Mouse (Mus musculus) spleen, postnatal 10 days (tissue): ENCODE measurements around the gene Maml2.

ENCODE experiments used
- DNase-seq, 2 experiments: peaks; one replicate each; pipeline ENCODE4 v3.0.0; 2021 to 2022; ENCODE audit warnings: low spot score in 2 of 2

The Maml2 gene

DNA sequence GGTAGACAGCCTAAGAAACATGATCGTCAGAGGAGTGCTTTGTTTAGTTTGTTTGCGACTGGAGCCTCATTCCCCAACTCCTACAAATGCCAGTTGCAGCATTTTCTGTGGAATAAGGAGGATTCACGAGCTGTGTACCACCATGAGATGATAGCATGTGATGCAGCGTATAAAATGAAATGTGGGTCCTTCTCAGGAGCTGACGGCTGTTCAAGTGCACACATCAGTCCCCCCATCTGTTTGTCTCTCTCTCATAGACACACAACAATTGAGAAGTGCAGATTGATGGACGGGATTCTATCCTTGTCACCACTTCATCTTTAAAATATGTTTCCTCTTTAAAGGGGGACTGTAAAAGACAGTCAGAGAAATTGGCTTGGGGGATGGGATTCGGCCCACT is 12.1 kb downstream of the Maml2 start:
- no peak for DNase-seq

DNA sequence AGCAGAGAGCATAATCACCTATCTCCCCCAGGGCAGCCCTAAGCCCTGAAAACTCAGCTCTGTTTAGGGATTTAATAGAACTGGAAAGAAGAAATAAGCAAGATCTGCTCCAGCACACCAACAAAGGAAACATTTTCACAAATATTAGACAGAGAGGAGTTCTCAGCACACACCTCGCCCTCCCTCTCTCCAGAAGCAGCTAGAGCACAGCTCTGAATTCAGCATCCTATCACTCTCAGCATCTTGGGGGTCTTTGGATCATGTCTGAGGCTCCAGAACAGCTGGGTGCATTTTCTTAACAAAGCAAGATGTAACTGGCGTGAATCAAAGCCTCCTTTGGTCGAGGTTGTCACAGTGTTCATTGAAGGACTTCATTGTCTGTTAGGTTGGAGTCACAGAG is 12.5 kb downstream of the Maml2 start:
- DNase-seq = no peak

DNA sequence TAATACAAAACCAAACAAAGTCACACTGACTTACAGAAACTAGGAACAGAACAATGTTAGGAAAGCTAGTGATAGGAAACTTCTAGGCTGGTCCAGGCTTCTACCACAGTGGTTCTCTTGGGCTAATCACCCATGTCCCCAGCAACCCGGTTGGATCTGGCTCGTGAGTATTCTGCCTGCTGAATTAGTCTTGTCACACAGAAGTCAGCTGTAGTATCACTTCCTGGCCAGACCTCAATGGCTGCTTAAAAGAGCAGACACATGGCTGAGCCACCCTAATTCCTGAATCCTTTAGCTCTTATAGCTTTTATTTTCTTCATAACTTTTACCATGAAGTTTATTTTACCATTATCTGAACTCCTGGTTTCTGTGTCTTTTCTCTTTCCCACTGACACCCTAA is 13.3 kb downstream of the Maml2 start:
- no peak for DNase-seq

DNA sequence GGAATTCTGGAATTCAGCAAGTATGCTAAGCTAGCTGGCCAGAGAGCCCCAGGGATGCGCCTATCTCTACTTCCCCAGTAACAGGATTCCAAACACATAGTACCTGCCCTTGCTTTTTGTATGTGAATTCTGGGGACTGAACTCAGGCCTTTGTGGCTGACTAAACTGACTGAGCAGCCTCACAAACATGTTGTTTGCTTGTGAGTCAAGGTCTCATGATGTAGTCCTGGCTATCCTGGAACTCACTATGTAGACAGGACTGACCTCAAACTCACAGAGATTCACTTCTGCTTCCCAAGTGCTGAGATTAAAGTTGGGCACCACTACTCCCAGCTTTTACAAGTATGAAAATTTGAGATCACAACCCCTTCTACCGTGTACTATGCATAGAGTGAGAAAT is 16.2 kb downstream of the Maml2 start:
- no peak for DNase-seq

DNA sequence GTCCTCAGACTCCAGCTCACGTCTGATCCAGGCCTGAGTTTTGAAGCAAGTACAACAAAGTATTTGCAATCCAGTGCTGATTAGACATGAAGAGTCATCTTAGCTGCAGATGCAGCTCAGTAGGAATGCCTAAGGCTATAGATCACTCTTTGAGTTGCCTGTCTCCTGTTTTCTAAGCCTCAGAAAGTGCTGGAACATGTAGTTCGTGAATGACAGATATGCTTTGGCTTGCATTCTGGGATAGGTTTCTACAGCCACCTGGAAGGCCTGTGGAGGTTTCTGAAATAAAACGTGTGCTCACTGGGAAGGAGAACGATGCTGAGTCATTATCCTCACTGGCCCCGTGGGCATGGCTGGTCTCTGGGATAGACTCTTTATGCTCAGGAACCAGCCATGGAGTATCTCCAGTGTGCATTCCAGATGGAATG is 16.8 kb downstream of the Maml2 start:
- DNase-seq = no peak

DNA sequence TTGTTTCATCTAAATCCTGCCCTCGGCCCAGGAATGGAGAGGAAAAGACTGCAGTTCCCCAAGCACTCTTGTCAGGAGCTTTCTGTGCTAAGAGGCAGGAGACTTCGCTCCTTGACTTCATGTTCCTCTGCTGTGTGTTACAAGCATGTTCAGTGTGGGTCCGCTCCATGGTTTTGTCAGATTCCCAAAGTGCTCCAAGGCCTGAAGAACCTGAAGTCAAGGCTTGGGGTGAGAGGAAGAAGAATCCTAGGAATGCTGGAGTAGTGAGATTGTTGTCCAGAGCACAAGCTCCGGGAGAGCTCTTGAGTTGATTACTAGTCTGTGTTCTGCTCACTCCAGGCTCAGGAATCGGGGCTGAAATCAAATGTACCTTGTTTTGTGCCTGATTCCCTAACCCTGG is 17.6 kb downstream of the Maml2 start:
- no peak for DNase-seq

DNA sequence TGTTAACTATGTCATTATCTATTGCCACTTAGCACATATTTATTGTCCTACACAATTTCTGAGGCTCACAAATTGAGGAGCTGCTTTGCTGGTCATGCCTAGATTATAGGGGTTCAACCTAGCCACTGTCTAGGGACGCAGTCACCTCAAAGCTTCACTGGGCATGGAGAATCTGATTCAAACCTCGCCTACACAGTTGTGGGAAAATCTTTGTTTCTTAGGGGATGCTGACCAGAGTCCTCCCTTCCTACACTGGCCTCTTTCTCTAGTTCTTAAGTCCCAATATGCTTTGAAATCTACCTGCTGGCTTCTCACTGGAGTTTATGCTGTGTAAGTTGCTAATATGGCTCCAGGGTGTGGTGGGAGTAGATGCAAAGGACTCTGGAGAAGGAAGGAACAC is 21.8 kb downstream of the Maml2 start:
- no peak for DNase-seq

DNA sequence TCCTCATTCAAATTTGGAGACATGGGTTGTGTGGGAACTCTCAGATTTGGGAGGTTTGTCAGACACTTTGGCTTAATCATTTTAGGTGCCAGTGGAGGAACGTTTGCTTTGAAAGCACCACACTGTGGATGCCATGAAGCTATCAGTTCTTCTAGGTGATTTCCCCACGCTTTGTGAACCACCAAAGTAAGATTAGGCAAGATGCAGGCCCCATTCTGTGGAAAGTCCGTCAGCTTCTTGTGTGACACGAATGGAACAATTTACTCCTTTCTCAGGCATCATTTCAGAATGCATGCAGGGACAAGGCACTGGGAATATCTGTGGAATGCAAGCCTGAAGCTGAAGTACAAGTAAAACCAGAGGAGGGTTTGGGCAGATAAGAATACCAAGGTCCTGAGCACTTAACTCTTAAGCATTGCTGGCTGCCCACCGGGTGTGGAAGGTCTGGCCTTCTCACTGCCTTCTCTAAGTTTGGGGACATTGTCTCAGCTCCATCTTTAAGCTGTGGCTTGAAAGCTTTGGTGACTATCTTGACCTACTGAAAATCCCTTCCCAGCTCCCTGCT is 23.1 kb downstream of the Maml2 start:
- no peak for DNase-seq

DNA sequence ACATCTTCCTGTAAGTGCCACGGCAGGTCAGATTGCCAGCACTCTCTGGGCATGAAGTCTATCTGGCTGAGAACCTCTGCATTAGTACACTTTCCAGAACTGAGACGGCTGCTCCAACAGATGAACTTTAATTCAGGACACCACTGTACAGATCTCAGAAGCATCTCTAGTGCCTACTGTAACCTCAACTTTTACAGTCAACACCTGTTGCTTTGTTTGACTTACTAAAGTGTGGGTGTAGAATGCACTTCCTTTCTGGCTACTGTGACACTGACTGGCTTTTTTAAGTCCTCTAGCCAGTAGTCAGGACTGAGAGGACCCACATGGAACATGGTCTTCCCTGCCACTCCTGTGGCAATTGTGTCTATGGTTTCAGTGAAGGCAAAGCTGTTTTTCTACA is 25.3 kb downstream of the Maml2 start:
- DNase-seq = no peak

DNA sequence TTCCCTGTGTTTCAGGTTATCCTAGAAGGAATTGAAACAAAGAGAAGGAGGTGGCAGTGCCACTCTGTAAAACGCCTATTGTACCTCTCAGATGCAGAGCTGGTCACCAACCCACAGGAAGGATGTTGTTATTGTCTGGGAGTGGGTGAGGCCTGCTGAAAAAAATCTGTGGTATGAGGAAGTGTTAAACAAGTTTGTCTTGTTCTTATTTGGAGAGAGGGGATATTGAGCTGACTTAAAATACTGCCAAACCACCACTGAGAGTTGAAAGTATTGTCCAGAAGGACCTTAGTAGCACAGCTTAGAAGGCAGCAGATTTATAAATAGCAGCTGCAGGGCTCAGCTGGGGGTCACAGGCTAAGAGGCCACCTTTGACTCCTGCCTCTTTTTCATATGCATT is 25.9 kb downstream of the Maml2 start:
- DNase-seq = no peak

DNA sequence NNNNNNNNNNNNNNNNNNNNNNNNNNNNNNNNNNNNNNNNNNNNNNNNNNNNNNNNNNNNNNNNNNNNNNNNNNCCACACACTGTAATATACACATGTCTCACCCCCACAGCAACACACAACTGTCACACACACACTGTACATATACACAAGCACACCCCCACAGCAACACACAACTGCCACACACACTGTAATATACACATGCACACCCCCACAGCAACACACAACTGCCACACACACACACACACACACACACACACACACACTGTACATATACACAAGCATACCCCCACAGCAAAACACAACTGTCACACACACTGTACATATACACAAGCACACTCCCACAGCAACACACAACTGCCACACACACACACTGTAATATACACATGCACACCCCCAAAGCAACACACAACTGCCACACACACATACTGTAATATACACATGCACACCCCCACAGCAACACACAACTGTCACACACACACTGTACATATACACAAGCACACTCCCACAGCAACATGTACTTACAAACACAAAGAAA is 116.5 kb downstream of the Maml2 start:
- no peak for DNase-seq

DNA sequence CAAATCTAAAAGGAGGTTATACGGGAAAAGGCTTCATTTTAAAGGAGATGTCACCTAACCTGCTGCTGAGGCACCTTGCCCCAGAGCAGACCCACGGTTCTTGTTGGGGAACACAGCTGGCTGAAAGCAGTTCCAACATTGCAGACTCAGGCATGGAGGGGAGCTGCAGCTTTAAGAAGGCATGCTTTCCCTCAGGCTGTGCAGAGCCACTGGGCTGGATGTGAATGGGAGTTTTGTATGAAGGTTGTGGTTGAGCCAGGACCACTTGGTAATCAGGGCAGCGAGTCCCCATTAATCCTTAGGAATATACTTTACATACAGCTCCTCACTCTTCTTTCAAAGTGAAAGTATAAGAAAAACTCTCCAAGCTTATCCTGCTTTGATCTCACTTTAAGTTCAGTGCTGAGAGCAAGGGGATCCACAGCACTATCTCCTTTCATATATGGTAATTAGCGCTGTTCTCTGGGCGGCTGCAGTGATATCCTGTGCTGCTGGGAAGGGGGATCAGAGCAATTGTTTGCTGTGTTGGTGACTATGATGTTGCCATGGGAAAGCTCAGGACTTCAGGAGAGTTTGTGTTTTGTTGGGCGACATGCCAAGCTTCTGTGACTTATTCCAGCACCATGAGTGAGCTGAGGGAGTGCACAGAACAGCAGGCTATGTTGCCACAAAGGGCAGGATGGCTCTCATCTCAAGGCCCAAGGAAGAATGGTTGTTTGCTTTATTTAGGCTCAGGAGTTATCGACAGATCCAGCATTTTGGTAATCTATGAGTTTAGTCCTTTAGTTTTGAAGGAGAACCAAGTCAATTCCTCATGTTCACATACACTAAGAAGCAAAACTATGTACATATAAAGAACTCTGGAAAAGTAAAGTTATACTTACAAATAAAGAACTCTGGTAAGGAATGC is 127.5 kb downstream of the Maml2 start:
- no peak for DNase-seq

DNA sequence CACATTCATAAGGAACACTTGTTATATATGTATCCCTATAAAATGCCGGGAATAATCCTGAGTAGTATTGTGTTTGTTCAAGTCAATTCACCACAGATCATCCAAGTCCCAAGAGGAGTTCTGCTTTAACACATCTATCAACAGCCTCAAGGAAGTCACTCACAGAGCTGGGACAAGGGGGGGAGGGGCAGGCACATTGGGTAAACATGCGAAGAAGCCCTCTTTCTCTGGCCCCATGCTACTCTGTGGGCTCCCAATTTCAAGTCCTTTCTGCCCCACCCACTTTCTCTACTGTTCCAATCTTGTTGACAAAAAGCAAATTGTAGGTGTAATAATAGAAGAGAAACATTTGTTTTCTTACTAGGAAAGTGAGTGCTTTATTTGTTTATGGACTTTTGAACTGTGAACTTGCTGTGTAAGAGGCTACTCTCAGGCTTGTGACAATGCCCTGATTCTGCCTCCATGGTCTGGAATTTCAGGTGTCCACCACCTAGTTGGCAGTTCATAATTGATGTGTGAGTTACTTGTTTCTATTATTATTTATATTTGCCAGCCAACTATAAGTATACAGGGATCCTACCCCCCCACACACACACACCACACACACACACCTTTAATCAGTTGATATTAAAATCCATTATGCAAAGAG is 131.8 kb downstream of the Maml2 start:
- DNase-seq = no peak

DNA sequence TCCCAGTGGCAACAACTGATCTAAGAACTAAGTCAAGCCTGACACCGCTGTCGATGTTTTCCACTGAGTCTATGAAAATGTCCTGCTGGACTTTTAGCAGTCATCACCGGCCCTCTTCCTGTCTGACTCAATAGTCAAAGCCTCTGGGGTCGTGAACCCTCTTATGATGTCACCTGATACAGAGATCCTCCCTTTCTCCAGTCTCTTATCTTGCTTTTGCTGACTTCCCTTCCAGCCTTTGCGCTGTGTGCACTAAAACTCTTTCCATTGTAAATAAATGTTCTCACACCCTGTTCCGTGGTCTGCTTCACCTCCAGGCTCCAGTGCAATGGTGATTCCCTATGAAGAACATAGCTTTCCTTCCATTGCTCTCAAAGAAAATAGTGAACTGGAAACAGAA is 132.5 kb downstream of the Maml2 start:
- no peak for DNase-seq

DNA sequence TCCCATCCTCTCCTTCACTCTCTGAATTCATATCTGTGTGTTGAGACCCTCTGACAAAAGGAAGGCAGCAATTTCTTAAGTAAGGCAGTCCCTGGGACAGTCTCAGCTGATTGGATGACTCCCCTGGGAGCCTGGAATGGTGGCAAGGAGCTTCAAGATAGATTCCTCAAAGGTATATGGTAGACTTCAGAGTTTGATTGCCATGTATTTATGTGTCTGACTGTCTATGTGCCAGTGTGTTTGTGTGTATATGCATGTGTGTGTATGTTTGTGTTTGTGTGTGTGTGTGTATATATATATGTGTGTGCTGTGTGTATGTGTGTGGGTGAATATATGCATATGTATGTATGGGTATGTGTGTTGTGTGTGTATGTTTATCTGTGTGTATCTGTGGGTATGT is 133.0 kb downstream of the Maml2 start:
- no peak for DNase-seq

DNA sequence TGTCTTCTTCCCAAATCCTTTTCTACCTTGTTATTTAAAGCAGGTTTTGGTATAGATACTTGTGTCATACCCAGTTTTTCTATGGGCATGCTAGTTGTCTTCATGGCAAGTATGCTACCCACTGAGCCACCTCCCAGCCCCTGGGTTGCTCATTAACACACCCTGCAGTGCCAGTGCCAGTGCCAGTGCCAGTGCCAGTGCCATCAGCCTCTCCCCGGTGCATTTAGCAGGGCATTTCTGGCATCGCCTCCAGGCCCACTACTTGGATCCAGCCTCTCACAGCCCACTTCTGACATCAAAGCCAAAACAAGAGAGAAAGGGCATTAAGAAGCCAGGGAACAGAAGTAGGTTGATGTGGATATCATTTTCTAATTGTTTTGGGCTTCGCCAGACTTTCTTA is 133.9 kb downstream of the Maml2 start:
- DNase-seq = no peak

DNA sequence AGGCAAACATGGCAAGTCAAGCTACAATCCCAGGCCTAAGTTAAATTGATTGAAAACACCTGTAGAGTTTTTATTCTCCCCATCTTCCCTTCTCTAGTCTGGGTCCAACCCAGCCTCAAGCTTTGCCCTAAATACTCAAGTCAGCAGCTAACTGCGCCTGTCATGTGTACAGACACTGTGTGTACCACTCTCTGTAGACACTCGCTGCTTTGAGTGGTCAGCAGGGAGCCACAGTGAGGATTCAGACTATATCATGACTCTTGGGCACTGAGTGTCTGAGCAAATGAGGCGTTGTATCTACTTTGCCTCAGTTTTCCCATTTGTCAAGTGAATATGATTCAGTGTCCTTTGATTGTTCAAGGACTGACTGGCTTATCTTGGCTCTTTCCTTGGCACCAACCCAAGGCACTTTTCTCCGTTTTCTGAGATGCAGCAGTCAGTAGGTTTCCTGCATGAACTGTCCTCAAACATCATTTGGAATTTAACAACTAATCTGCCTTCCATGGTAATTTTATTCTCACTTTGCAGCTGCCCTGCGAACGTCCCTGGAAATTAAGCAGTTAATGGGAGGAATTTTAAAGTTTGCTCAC is 135.8 kb downstream of the Maml2 start:
- no peak for DNase-seq

DNA sequence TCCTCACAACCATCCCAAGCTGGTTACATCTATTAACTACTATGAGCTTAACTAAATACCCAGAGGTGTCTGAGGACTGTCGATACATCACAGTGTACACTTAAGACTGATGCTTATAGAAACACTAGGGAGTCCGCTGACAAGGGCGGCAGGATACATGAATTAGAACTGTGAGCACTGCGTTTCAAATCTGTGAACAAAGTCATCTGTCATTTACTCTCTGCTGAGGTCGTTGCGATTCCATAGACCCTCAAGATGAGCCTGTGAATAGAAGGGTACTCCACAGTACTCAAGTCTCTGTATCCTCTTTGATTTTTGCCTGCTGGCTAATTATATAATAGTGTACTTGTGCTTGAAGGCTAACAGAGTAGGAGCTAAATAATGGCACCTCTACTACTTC is 143.2 kb downstream of the Maml2 start:
- no peak for DNase-seq

DNA sequence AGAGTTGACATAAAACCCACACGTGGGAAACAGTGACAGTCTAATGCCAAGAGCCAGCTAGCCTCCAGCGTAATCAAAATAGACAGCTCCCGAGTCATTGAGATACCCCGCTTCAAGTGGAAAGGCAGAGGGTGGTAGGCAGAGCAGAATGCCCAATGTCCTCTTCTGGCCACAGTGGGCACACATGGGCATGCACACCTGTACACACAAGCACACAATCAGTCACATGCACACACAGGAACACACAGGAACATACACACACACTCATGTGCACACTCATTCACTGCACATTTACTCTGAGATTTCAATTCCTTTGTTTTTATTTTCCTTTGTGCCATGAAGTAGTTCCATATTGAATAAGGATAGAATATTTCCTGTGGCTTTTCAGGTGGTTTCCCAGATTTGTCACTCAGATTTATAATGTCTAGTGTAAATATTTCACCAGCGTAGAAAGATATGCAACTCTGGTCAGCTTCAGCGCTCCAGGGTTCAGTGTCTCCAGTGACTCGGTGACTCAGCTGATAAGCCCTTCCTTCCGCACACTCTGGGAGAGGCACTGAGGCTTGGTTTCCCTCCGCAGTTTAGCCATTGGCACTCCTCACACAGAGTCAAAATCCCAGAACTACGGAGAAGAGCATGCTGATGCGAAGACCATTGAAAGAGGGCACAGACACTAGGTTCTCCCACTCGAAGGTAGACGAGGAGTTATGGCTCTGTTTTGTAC is 144.4 kb downstream of the Maml2 start:
- no peak for DNase-seq

DNA sequence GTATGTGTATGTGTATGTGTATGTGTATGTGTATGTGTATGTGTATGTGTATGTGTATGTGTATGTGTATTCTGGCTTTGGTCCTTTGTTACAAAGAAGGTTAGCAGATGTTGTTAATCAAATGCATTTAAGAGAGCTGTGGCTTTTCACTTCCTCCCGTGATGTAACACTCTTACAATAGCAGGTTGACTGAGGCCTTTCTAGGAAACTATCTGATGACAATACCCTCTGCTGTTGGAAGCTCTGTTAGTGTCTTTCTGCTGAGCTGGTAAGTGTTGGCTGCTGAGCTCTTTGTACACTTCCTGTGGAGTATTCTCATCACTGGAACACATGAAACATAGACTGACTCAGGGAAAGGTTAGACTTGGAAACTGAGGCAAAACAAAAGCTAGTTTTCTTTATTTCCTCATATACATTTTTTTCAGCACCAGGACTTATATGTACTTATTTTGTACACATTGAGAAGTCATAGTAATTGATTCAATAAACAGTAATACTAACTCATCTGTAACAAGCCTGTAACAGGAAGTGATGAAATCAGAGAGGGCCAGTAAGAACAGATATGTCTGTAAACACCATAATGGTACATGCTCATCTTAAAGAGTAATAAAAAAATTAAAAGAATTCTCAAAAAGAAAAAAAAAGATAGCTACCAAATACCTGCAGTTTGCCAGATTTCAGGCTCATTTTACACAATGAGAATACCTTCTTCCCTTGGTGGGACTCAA is 145.9 kb downstream of the Maml2 start:
- DNase-seq = no peak

DNA sequence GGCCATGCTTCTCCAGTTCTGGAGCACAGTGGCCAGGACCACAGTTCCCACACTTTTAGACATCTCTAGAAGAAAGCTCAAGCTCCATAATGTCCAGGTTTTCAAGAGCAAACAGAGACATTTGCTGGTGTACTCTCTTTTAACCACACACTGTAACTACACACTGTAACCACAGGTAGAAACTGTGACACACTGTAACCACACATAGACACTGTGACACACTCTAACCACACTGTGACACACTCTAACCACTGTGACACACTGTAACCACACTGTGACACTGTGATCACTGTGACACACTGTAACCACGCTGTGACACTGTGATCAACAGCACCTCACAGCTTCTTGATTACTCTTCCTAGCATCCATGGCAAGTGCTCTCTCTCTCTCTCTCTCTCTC is 148.5 kb downstream of the Maml2 start:
- no peak for DNase-seq
